Mouse (Mus musculus) testis, adult 2 months (tissue): ENCODE data around the gene Pklr. TPM values are rescaled to one million over a fixed set of nuclear protein-coding genes. Genes with fewer than 3 reads are reported as not detected.

Source experiments
- H3K27ac ChIP-seq: fragments of 200-500 bp; 2 replicates; pipeline ENCODE4 v1.5.1; 2012; ENCODE audit warnings: low read depth, low read length; ENCODE audit not compliant: control insufficient read depth, insufficient read depth
- H3K27me3 ChIP-seq: fragments of 200-500 bp; 2 replicates; pipeline ENCODE4 v1.6.1; 2012; ENCODE audit warnings: mild to moderate bottlenecking, low read length, moderate library complexity; ENCODE audit not compliant: control insufficient read depth, insufficient read depth
- H3K36me3 ChIP-seq: fragments of 200-500 bp; 2 replicates; pipeline ENCODE4 v1.6.1; 2012; ENCODE audit warnings: mild to moderate bottlenecking, low read length; ENCODE audit not compliant: control insufficient read depth, insufficient read depth
- H3K4me1 ChIP-seq: fragments of 200-500 bp; 2 replicates; pipeline ENCODE4 v1.6.1; 2012; ENCODE audit warnings: low read length; ENCODE audit not compliant: control insufficient read depth, insufficient read depth
- H3K4me3 ChIP-seq: fragments of 200-500 bp; 2 replicates; pipeline ENCODE4 v1.5.1; 2012; ENCODE audit warnings: low read depth, mild to moderate bottlenecking, low read length, moderate library complexity, mixed read lengths; ENCODE audit not compliant: control insufficient read depth
- CTCF ChIP-seq: fragments of 200-500 bp; IDR thresholded peaks from 2 replicates; pipeline ENCODE4 v1.5.1; 2012; ENCODE audit warnings: low read depth, mild to moderate bottlenecking, inconsistent platforms, low read length, moderate library complexity; ENCODE audit not compliant: control insufficient read depth, insufficient read depth, insufficient replicate concordance
- POLR2A ChIP-seq: fragments of 200-500 bp; IDR thresholded peaks from 2 replicates; pipeline ENCODE4 v1.6.1; 2012; ENCODE audit warnings: low read depth, mild to moderate bottlenecking, inconsistent platforms, low read length, moderate library complexity; ENCODE audit not compliant: control insufficient read depth
- polyA plus RNA-seq: library from polyadenylated mRNA; depleted of rRNA; stranded (reverse); fragments of >200 nt; gene quantifications from 2 replicates; pipeline ENCODE4 v1.2.3, GENCODE M21; 2012

Gene Pklr
- polyA plus RNA-seq, 1 experiment = not detected

GRCm38 (mm10) chr3:89145566-89145965 lies 9.6 kb downstream of the Pklr start:
- Histone ChIP-seq H3K36me3 (no peaks in the 10 kb centered on the region), H3K4me3 (no peak overlapping the region), H3K27ac (no peak overlapping the region), H3K4me1 (peaks cover 7% of the 10 kb centered on the region), H3K27me3 (no peaks in the 10 kb centered on the region)
- TF ChIP-seq POLR2A = no peak
- TF ChIP-seq CTCF = no peak

GRCm38 (mm10) chr3:89147101-89147978 lies 11.4 kb downstream of the Pklr start:
- peaks cover 7% of the 10 kb centered on the region for H3K4me1 ChIP-seq
- no peaks in the 10 kb centered on the region for H3K36me3 ChIP-seq
- TF ChIP-seq CTCF = no peak
- no peak for TF ChIP-seq POLR2A
- H3K4me3 ChIP-seq = no peak overlapping the region
- H3K27ac ChIP-seq = no peak overlapping the region
- H3K27me3 ChIP-seq = no peaks in the 10 kb centered on the region

- Histone ChIP-seq H3K4me3 (no peak overlapping the region), H3K36me3 (no peaks in the 10 kb centered on the region), H3K27ac (no peak overlapping the region), H3K27me3 (no peaks in the 10 kb centered on the region), H3K4me1 (peaks cover 7% of the 10 kb centered on the region)
- no peak for TF ChIP-seq POLR2A
- TF ChIP-seq CTCF = no peak
Observed at GRCm38 (mm10) chr3:89147979-89148311, 12.0 kb downstream of the Pklr start.

GRCm38 (mm10) chr3:89148567-89148966 lies 12.6 kb downstream of the Pklr start:
- H3K36me3 ChIP-seq = no peaks in the 10 kb centered on the region
- H3K27ac ChIP-seq = no peak overlapping the region
- peaks cover 7% of the 10 kb centered on the region for H3K4me1 ChIP-seq
- H3K27me3 ChIP-seq = no peaks in the 10 kb centered on the region
- no peak overlapping the region for H3K4me3 ChIP-seq
- no peak for TF ChIP-seq POLR2A
- TF ChIP-seq CTCF = no peak

- Histone ChIP-seq H3K36me3 (no peaks in the 10 kb centered on the region), H3K4me1 (peaks cover 7% of the 10 kb centered on the region), H3K27ac (no peak overlapping the region), H3K27me3 (no peaks in the 10 kb centered on the region), H3K4me3 (no peak overlapping the region)
- no peak for TF ChIP-seq POLR2A
- TF ChIP-seq CTCF = no peak
Observed at GRCm38 (mm10) chr3:89152084-89152835, 16.3 kb downstream of the Pklr start.

GRCm38 (mm10) chr3:89156951-89157350 lies 21.0 kb downstream of the Pklr start:
- TF ChIP-seq POLR2A = no peak
- TF ChIP-seq CTCF = no peak
- no peaks in the 10 kb centered on the region for H3K27me3 ChIP-seq
- H3K36me3 ChIP-seq = no peaks in the 10 kb centered on the region
- no peak overlapping the region for H3K27ac ChIP-seq
- H3K4me1 ChIP-seq = peaks cover 9% of the 10 kb centered on the region
- no peak overlapping the region for H3K4me3 ChIP-seq

- Histone ChIP-seq H3K27me3 (no peaks in the 10 kb centered on the region), H3K36me3 (no peaks in the 10 kb centered on the region), H3K4me1 (peaks cover 9% of the 10 kb centered on the region), H3K4me3 (no peak overlapping the region), H3K27ac (no peak overlapping the region)
- TF ChIP-seq CTCF (no peak), POLR2A (no peak)
Observed at GRCm38 (mm10) chr3:89158651-89159050, 22.7 kb downstream of the Pklr start.

GRCm38 (mm10) chr3:89159211-89159610 lies 23.3 kb downstream of the Pklr start:
- no peak for TF ChIP-seq CTCF
- no peak for TF ChIP-seq POLR2A

More at GRCm38 (mm10) chr3:89159211-89159610, 23.3 kb downstream of the Pklr start:
- Histone ChIP-seq H3K27me3 (no peaks in the 10 kb centered on the region), H3K4me3 (peak overlapping the region; percentile 69), H3K4me1 (peaks cover 13% of the 10 kb centered on the region), H3K36me3 (no peaks in the 10 kb centered on the region), H3K27ac (no peak overlapping the region)
